Mouse (Mus musculus): ENCODE data around the gene Slc6a20a. TPM values are rescaled to one million over a fixed set of nuclear protein-coding genes. Genes with fewer than 3 reads are reported as not detected.

The Slc6a20a gene
- polyA plus RNA-seq, 1 experiment from 2014 or later = 18.7 TPM

DNA sequence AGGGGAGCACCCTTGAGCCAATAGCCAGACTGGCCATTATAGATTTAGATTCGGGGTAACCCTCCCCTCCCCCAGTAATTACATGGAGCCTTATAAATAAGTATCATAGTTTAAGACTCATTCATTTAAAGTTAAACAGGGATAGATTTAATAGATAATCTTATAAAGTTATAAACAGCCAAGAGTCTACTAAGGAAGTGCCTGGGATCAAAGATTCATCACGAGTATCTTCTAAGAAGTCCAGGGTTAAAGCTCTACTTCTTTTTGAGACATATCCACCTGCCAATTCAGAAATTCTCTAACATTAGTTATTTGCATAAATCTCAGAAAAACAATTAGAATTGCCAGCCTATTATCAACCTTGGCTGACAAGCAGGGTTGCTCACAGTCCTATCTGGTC, 53.9 kb downstream of the Slc6a20a start:
- no peak for ATAC-seq
- Histone ChIP-seq H3K9ac (ENCODE audit: low read depth, low read length) (no peak overlapping the region), H3K27me3 (replicated peaks; ENCODE audit: control insufficient read depth, insufficient read depth, low read length) (no peaks in the 10 kb centered on the region), H3K27ac (ENCODE audit: low read depth, low read length) (no peak overlapping the region), H3K4me3 (ENCODE audit: low read length) (no peak overlapping the region), H3K36me3 (ENCODE audit: control insufficient read depth, insufficient read depth, low read length) (no peaks in the 10 kb centered on the region), H3K9me3 (ENCODE audit: control insufficient read depth, low read length) (no peaks in the 10 kb centered on the region), H3K4me1 (ENCODE audit: control insufficient read depth, insufficient read depth, low read depth, low read length) (no peaks in the 10 kb centered on the region), H3K4me2 (ENCODE audit: low read length) (no peak overlapping the region)
- 86% methylated on average over 2 of the region's 2 CpGs for WGBS

DNA sequence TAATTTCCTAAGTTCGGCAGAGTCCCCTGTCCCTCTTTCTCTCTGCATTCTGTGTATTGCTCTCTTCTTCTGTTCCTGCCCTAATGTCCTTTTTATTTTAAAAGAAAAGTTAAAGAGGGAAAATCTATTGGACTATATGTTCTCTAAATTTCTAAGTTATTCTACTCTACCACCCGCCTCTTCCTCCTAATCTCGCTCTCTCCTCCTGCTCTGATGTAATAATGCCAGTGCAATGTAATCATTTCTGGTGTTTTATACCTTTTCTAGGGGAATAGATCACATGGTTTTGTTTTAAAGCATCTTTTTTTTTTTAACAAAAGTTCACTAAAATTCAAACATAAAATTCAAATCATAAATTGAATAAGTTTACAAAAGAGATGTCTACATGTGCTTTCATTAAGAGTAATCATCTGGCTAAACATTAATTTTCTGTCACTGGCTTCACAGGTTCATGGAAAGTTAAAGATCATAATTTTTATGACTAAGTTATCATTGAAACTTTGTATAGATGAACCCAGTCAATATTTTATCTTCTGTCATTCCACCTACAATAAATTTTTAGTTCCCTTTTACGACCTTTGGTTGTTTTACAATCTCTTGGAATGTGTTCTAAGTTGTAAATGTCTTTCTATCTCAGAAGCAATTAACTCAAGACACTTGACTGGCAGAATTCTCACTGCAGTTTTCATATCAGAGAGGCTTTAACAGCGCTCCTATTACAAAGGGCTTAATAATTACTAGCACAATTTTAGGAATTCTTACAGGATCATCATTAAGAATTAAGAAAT, 58.2 kb downstream of the Slc6a20a start:
- Histone ChIP-seq H3K9ac (ENCODE audit: low read depth, low read length) (no peak overlapping the region), H3K27me3 (replicated peaks; ENCODE audit: control insufficient read depth, insufficient read depth, low read length) (no peaks in the 10 kb centered on the region), H3K4me3 (ENCODE audit: low read length) (no peak overlapping the region), H3K27ac (ENCODE audit: low read depth, low read length) (no peak overlapping the region), H3K9me3 (ENCODE audit: control insufficient read depth, low read length) (no peaks in the 10 kb centered on the region), H3K4me1 (ENCODE audit: control insufficient read depth, insufficient read depth, low read depth, low read length) (no peaks in the 10 kb centered on the region), H3K36me3 (ENCODE audit: control insufficient read depth, insufficient read depth, low read length) (no peaks in the 10 kb centered on the region), H3K4me2 (ENCODE audit: low read length) (no peak overlapping the region)
- WGBS = 92% methylated on average over 5 of the region's 5 CpGs
- no peak for ATAC-seq

- Histone ChIP-seq H3K9me3 (ENCODE audit: control insufficient read depth, low read length) (no peaks in the 10 kb centered on the region), H3K4me3 (ENCODE audit: low read length) (no peak overlapping the region), H3K4me2 (ENCODE audit: low read length) (no peak overlapping the region), H3K27me3 (replicated peaks; ENCODE audit: control insufficient read depth, insufficient read depth, low read length) (no peaks in the 10 kb centered on the region), H3K4me1 (ENCODE audit: control insufficient read depth, insufficient read depth, low read depth, low read length) (no peaks in the 10 kb centered on the region), H3K36me3 (ENCODE audit: control insufficient read depth, insufficient read depth, low read length) (no peaks in the 10 kb centered on the region), H3K9ac (ENCODE audit: low read depth, low read length) (no peak overlapping the region), H3K27ac (ENCODE audit: low read depth, low read length) (no peak overlapping the region)
- WGBS = 96% methylated on average over 1 of the region's 1 CpGs
- no peak for ATAC-seq
Observed at GRCm38 (mm10) chr9:123601529-123601928, 77.2 kb downstream of the Slc6a20a start.

DNA sequence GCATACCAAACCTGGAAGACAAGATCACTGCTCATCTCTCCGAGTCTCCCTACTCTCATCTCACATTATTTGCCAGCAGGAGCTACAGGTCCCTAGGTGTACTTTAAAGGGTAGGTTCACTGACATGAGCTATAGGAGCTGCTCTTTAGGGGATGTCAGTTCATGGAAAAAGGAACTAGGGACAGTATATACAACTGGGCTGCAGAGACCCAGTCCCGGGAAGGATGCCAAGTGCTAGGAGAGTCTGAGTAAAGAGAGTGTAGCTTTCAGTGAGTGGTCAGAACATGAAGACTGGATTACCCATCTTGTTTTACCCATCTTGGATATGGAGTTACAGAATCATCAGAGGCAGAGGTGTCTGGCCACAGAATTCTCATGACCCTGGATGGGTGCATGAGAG, 81.3 kb downstream of the Slc6a20a start:
- H3K4me1 ChIP-seq (ENCODE audit: control insufficient read depth, insufficient read depth, low read depth, low read length) = no peaks in the 10 kb centered on the region
- no peak overlapping the region for H3K4me2 ChIP-seq (ENCODE audit: low read length)
- no peak overlapping the region for H3K9ac ChIP-seq (ENCODE audit: low read depth, low read length)
- no peak for ATAC-seq
- H3K27ac ChIP-seq (ENCODE audit: low read depth, low read length) = no peak overlapping the region
- H3K9me3 ChIP-seq (ENCODE audit: control insufficient read depth, low read length) = no peaks in the 10 kb centered on the region
- no peaks in the 10 kb centered on the region for H3K27me3 ChIP-seq (replicated peaks; ENCODE audit: control insufficient read depth, insufficient read depth, low read length)
- H3K36me3 ChIP-seq (ENCODE audit: control insufficient read depth, insufficient read depth, low read length) = peaks cover 4% of the 10 kb centered on the region; the same call in 1 of the 2 replicates
- WGBS = 98% methylated on average over 2 of the region's 2 CpGs
- no peak overlapping the region for H3K4me3 ChIP-seq (ENCODE audit: low read length)

DNA sequence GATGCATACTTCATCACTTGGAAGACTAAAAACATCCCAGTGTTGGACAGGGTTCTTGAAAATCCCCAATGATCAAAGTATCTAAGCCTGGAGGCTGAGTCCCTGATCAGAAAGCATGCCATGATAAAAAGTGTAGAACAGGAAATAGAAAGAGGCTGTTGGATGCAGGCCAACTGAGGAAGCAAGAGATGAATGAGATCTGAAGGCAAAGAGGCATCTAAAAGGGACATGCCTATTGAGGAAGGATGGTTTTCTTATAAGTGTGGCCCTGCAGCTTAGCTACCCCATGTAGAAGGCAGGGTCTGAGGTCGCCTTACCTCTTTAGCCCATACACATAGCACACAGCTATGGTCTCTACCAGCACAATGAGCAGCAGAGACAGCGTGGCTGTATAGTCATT, 81.8 kb downstream of the Slc6a20a start:
- no peak for ATAC-seq
- H3K4me2 ChIP-seq (ENCODE audit: low read length) = no peak overlapping the region
- H3K9ac ChIP-seq (ENCODE audit: low read depth, low read length) = no peak overlapping the region
- H3K4me3 ChIP-seq (ENCODE audit: low read length) = no peak overlapping the region
- H3K27me3 ChIP-seq (replicated peaks; ENCODE audit: control insufficient read depth, insufficient read depth, low read length) = no peaks in the 10 kb centered on the region
- no peak overlapping the region for H3K27ac ChIP-seq (ENCODE audit: low read depth, low read length)
- no peaks in the 10 kb centered on the region for H3K4me1 ChIP-seq (ENCODE audit: control insufficient read depth, insufficient read depth, low read depth, low read length)
- WGBS = 93% methylated on average over 2 of the region's 2 CpGs
- peaks cover 4% of the 10 kb centered on the region; the same call in 1 of the 2 replicates for H3K36me3 ChIP-seq (ENCODE audit: control insufficient read depth, insufficient read depth, low read length)
- no peaks in the 10 kb centered on the region for H3K9me3 ChIP-seq (ENCODE audit: control insufficient read depth, low read length)

DNA sequence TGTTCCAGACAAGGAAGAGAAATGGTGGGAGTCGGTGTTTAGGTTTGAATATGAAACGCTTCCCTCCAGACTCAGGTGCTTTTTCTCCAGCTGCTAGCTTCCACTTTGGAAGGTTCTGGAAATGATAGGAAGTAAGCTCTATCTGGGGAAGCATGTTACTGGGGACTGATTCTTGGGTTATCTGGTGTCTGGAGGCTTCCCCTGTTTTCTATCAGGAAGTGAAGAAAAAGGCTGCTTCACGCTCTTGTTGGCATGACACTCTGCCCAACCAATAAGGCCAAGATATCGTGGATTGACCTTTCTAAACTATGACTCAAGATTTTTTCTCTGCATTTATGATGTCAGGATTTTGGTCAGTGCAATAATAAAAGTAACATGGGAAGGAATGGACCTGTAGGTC, 83.5 kb downstream of the Slc6a20a start:
- 93% methylated on average over 4 of the region's 4 CpGs for WGBS
- no peak overlapping the region for H3K27ac ChIP-seq (ENCODE audit: low read depth, low read length)
- no peaks in the 10 kb centered on the region for H3K27me3 ChIP-seq (replicated peaks; ENCODE audit: control insufficient read depth, insufficient read depth, low read length)
- no peaks in the 10 kb centered on the region for H3K9me3 ChIP-seq (ENCODE audit: control insufficient read depth, low read length)
- H3K4me3 ChIP-seq (ENCODE audit: low read length) = no peak overlapping the region
- H3K9ac ChIP-seq (ENCODE audit: low read depth, low read length) = no peak overlapping the region
- ATAC-seq = no peak
- H3K4me2 ChIP-seq (ENCODE audit: low read length) = no peak overlapping the region
- peaks cover 8% of the 10 kb centered on the region for H3K36me3 ChIP-seq (ENCODE audit: control insufficient read depth, insufficient read depth, low read length)
- H3K4me1 ChIP-seq (ENCODE audit: control insufficient read depth, insufficient read depth, low read depth, low read length) = no peaks in the 10 kb centered on the region

DNA sequence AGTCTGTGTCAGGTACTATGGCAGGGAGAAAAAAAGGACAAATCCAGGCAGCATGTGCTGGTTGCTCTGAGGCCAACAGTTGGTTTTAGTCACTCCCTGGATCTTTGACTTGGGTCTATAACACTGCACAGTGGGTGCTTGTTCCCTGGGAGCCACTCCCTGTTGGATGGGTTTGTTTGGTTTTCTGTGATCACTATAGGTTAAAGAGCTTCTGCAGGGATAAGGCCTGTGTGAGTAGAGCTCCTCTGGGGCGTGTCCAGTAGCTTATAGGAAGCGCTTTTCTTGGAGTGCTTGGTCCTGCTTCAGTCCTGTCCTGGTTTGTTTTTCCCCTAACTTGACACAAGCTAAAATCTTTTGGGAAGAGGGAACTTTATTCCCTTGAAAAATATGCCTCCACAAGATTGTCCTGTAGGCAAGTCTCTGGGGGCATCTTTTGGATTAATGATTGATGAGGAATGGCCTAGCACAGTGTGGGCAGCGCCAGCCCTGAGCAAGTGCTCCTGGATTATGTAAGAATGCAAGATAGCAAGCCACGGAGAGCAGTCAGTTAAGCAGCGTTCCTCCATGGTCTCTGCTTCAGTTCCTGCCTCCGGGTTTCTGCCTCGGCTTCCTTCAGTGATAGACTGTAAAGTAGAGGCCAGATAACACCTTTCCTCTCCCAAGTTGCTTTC, 89.3 kb downstream of the Slc6a20a start:
- Histone ChIP-seq H3K4me1 (ENCODE audit: control insufficient read depth, insufficient read depth, low read depth, low read length) (no peaks in the 10 kb centered on the region), H3K9ac (ENCODE audit: low read depth, low read length) (no peak overlapping the region), H3K9me3 (ENCODE audit: control insufficient read depth, low read length) (no peaks in the 10 kb centered on the region), H3K27ac (ENCODE audit: low read depth, low read length) (no peak overlapping the region), H3K4me2 (ENCODE audit: low read length) (no peak overlapping the region), H3K27me3 (replicated peaks; ENCODE audit: control insufficient read depth, insufficient read depth, low read length) (no peaks in the 10 kb centered on the region), H3K4me3 (ENCODE audit: low read length) (no peak overlapping the region), H3K36me3 (ENCODE audit: control insufficient read depth, insufficient read depth, low read length) (peaks cover 13% of the 10 kb centered on the region)
- 93% methylated on average over 7 of the region's 7 CpGs for WGBS
- ATAC-seq = no peak

Other genes with a start within 250 kb of the Slc6a20a start
- 12.2 and 15.5 TPM in 2 replicates for gene Limd1, start 200.2 kb downstream of the Slc6a20a start, polyA plus RNA-seq (2015; fragmentation: Nextera tagmentation; extraction: Ambion mirVana)
- 57.8 and 58.5 TPM in 2 replicates for gene Sacm1l, start 149.1 kb downstream of the Slc6a20a start, polyA plus RNA-seq (2015; fragmentation: Nextera tagmentation; extraction: Ambion mirVana)
- 0.35 and 0.39 TPM in 2 replicates for gene Slc6a20b, start 46.3 kb downstream of the Slc6a20a start, polyA plus RNA-seq (2015; fragmentation: Nextera tagmentation; extraction: Ambion mirVana)
- 0.44 and 0.46 TPM in 2 replicates for gene Ccr9, start 446 bp downstream of the Slc6a20a start, polyA plus RNA-seq (2015; fragmentation: Nextera tagmentation; extraction: Ambion mirVana)
- 42.6 and 45.2 TPM in 2 replicates for gene Lztfl1, start 38.8 kb upstream of the Slc6a20a start, polyA plus RNA-seq (2015; fragmentation: Nextera tagmentation; extraction: Ambion mirVana)
- gene Cxcr6, start 127.6 kb upstream of the Slc6a20a start, polyA plus RNA-seq (2015; fragmentation: Nextera tagmentation; extraction: Ambion mirVana) = 0.07 and 0.18 TPM in 2 replicates
- 14.7 and 17.0 TPM in 2 replicates for gene Fyco1, start 173.0 kb upstream of the Slc6a20a start, polyA plus RNA-seq (2015; fragmentation: Nextera tagmentation; extraction: Ambion mirVana)
- 0.04 and 0.07 TPM in 2 replicates for gene Xcr1, start 183.1 kb upstream of the Slc6a20a start, polyA plus RNA-seq (2015; fragmentation: Nextera tagmentation; extraction: Ambion mirVana)

Data from hindbrain, embryonic 16.5 days (tissue).